Mouse (Mus musculus) Patski (cell line): ENCODE data around the gene Tut7. TPM values are rescaled to one million over a fixed set of nuclear protein-coding genes. Genes with fewer than 3 reads are reported as not detected.
"Not testable (repeated sequence)": the region's sequence is repeated elsewhere in the genome, so short reads cannot be mapped to it uniquely, and the experiment has no call there.

Experiments
- ATAC-seq: fragments of 100-300 bp; one replicate; pipeline ENCODE4 v1.8.0; 2021
- CTCF ChIA-PET: fragments of 350-600 bp; sonication (Branson Sonifier 250); formaldehyde crosslinking; loops from one replicate; lab custom pipeline; 2022; ENCODE audit warnings: inconsistent platforms; lab: Charles Lee
- POLR2A ChIA-PET: fragments of 350-600 bp; sonication (Branson Sonifier 250); formaldehyde crosslinking; loops from one replicate; lab custom pipeline; 2022; ENCODE audit warnings: antibody characterized with exemption, inconsistent platforms; lab: Charles Lee
- DNase-seq: peaks from one replicate; pipeline ENCODE4 v3.0.0-alpha.2; 2011; ENCODE audit warnings: low read depth, low spot score
- H3K27me3 ChIP-seq: fragments of 371-371 bp; one replicate; pipeline ENCODE4 v1.5.1; 2021
- CTCF ChIP-seq: fragments of 100-300 bp; IDR thresholded peaks from one replicate; pipeline ENCODE4 v1.5.1; 2021
- in situ Hi-C: fragments of 300-500 bp; cut with MboI; formaldehyde crosslinking; loops from 3 replicates; pipeline ENCODE4 v1.11.1; 2018; ENCODE audit warnings: low pct_unique_long_range_greater_than_20kb, mixed read lengths
- polyA plus RNA-seq: library from polyadenylated mRNA; unstranded; gene quantifications from one replicate; pipeline ENCODE4 v1.2.3, GENCODE M21; 2021

Tut7 gene
- polyA plus RNA-seq, 1 experiment from 2014 or later: 59.7 TPM

- H3K27me3 ChIP-seq: no peaks in the 10 kb centered on the region
- ChIA-PET POLR2A (no interaction called here), CTCF (interaction anchor here (1.6 kb wide), 1 partner anchor 12 kb away, joined by 5 read pairs; no protein-coding TSS in a partner anchor)
- no peak for ATAC-seq
- in situ Hi-C loops: no loop called here
- no peak for TF ChIP-seq CTCF
- no peak for DNase-seq
Observed at GRCm38 (mm10) chr13:59741697-59742096, 81.2 kb downstream of the Tut7 start.

GRCm38 (mm10) chr13:59741096-59741495 lies 81.9 kb downstream of the Tut7 start:
- in situ Hi-C loops: no loop called here
- ChIA-PET CTCF (interaction anchor here (1.2 to 1.6 kb wide), 2 partner anchors 9 to 12 kb away, joined by 5 read pairs; partner anchors contain the start of gene Spata31d1d), POLR2A (no interaction called here)
- no peak for TF ChIP-seq CTCF
- ATAC-seq (no peak), DNase-seq (no peak)
- H3K27me3 ChIP-seq: no peaks in the 10 kb centered on the region

GRCm38 (mm10) chr13:59739397-59739796 lies 83.5 kb downstream of the Tut7 start:
- H3K27me3 ChIP-seq: no peaks in the 10 kb centered on the region
- ATAC-seq (no peak), DNase-seq (no peak)
- TF ChIP-seq CTCF: no peak
- POLR2A ChIA-PET: no interaction called here
- in situ Hi-C loops: no loop called here
- CTCF ChIA-PET: interaction anchor here (1.3 kb wide), 1 partner anchor 10 kb away, joined by 4 read pairs; no protein-coding TSS in a partner anchor

DNA sequence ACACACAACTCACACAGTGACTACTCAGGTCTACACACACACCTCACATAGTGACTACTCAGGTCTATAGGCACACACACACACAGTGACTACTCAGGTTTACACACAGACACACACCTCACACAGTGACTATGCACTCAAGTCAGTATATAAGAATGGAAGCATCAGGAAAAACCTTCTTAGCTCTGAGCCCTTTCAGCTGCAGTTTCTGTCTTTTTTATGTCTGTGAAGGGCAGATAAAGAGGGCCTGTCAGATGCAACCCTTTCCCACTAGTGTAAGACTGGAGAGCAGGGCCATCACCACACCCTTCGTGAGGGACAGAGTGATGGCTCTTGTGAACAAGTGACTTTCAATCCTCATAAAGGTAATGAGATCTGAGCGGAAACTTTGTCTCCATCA lies 84.5 kb downstream of the Tut7 start:
- ChIA-PET CTCF (no interaction called here), POLR2A (no interaction called here)
- in situ Hi-C loops: no loop called here
- H3K27me3 ChIP-seq: no peaks in the 10 kb centered on the region
- ATAC-seq: no peak
- no peak for TF ChIP-seq CTCF
- DNase-seq: no peak

DNA sequence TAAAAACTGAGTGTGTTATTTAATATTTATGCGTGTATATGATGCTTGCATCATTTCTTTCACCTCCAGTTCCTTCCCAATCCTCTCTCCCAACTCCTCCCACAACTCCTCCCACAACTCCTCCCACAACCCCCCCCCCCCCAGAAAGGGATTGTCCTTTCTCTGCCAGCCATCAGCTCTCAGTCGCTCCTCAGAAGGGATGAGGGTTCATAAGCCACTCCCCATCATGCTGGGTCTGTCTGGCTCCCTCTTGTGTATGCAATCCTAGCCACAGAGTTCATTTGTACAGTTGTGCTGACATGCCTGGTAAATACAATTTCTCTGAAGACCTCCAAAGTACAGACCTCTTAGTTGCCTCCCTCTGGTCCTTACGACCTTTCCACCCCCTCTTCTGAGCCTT lies 87.8 kb downstream of the Tut7 start:
- DNase-seq: no peak
- ChIA-PET CTCF (no interaction called here), POLR2A (no interaction called here)
- in situ Hi-C loops: no loop called here
- ATAC-seq: no peak
- no peaks in the 10 kb centered on the region for H3K27me3 ChIP-seq
- no peak for TF ChIP-seq CTCF

DNA sequence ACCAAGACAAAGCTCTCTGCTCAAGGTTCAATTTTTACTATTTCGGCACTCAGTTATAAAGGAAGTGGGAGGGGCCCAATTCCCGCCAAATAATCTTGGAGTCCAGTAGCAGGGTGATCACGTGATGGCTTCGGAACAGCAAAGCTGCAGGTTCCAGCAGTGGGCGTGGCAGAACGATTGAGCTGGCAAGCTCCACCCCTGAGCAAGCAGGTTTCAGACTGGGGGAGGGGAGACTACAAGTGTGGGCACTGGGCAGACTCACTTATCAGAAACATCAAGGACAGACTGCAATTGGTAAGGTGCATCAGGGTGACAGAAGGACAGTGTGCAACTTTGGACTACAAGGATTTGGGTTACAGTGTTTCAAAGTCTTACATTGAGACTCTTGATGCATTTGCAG lies 88.6 kb downstream of the Tut7 start:
- in situ Hi-C loops, DNase-seq, POLR2A ChIA-PET, H3K27me3 ChIP-seq, ATAC-seq: not testable (repeated sequence)
- CTCF ChIA-PET: interaction anchor here (1.1 kb wide), 1 partner anchor 10 kb away, joined by 6 read pairs; no protein-coding TSS in a partner anchor

- ChIA-PET CTCF (interaction anchor here (0.9 to 1.1 kb wide), 2 partner anchors 10 to 30 kb away, joined by 3 to 6 read pairs; no protein-coding TSS in a partner anchor), POLR2A (no interaction called here)
- TF ChIP-seq CTCF: no peak
- ATAC-seq (no peak), DNase-seq (no peak)
- in situ Hi-C loops: no loop called here
- H3K27me3 ChIP-seq: no peaks in the 10 kb centered on the region
Observed at GRCm38 (mm10) chr13:59733936-59734335, 89.0 kb downstream of the Tut7 start.

GRCm38 (mm10) chr13:59731652-59732051 lies 91.3 kb downstream of the Tut7 start, which contains the start of gene Spata31d1d:
TSS of gene Spata31d1d (minus strand) at chr13:59731752.
- no peak for TF ChIP-seq CTCF
- POLR2A ChIA-PET: no interaction called here
- CTCF ChIA-PET: interaction anchor here (1.0 to 1.1 kb wide), 2 partner anchors 9 to 97 kb away, joined by 3 to 5 read pairs; no protein-coding TSS in a partner anchor
- no peaks in the 10 kb centered on the region for H3K27me3 ChIP-seq
- in situ Hi-C loops: no loop called here
- DNase-seq (no peak), ATAC-seq (no peak)

DNA sequence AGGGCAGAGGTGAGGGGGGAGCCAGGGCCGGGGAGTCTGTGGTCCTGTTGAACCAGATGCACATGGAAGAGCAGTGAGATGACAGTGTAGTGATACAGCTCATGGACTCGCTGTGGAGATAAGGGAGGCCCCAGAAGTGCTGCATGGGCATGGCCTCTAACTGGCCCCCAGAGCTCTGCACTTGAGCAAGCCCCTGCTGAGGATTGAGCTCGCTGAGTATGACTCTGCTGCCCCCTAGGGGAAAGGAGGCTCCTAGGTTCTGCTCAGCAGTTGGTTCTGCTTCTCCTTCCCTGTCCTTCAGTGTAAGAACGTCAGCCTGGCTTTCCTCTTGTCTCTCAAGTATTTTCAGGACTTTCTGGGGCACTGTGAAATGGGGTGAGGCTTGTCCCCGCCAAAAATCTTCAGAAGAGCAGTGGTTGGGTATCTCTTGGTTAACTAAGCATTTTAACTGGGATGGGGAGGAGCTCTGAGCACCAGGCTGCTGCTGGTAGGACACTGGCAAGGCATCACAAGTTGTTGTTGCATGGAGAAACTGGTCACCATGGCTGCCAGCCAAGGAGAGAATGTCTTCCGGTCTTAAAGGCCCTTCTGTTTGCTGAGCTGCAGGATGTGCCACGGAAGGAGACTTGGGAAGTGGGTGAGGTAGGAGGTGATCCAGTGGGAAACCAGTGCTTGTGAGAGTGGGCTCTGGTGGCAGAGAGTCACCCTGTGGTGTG lies 94.4 kb downstream of the Tut7 start:
- CTCF ChIA-PET: interaction anchor here (0.7 to 2.1 kb wide), 32 partner anchors 9 to 251 kb away, joined by 3 to 14 read pairs (median 4); partner anchors contain the start of genes 1700014D04Rik, Golm1 and Spata31d1b
- ATAC-seq: peak; percentile 90
- peak; percentile 33 for DNase-seq
- POLR2A ChIA-PET: interaction anchor here (0.6 to 1.0 kb wide), 3 partner anchors 29 to 1340 kb away, joined by 3 read pairs; no protein-coding TSS in a partner anchor
- no peaks in the 10 kb centered on the region for H3K27me3 ChIP-seq
- TF ChIP-seq CTCF: no peak
- in situ Hi-C loops: loop anchor here (5.0 to 10.0 kb wide), 2 partner anchors 211 to 1094 kb away; no protein-coding TSS in a partner anchor

DNA sequence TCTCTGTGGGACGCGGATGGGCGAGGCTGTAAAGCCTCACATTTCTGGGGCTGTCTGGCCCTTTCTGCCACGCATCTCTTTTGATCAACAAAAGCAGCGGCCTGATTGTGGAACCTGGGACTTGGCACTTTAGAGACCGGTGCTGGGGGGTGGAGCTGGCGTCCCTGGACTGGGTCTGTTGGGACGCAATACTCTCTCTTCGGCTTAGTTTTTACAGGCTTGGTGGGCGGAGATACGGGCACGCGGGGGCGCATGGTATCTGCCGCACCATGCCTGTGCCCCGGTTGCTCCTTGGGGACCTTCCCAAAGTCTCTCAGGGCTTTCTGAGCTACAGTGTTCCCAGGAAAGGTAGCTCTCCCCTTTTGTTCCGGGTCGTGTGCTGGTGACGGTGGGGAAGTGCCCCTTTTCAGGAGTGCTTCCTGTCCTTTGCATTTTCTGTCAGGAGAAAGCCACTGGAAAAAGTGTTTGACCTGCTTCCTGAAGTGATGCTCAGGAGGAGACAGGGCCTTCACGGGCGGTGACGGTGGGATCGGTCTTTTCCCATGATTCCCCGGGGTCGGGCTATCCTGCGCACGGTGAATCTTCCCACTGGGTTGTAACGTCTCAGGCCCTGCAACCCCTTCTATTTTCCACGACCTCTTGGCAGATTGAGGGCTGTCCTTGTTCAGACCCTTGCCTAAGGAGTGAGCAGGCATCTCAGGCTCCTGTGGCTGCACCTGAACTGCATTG lies 96.6 kb downstream of the Tut7 start:
- ATAC-seq (no peak), DNase-seq (no peak)
- in situ Hi-C loops: loop anchor here (5.0 to 10.0 kb wide), 2 partner anchors 209 to 1092 kb away; no protein-coding TSS in a partner anchor
- ChIA-PET POLR2A (interaction anchor here (1.2 kb wide), 1 partner anchor 42 kb away, joined by 3 read pairs; no protein-coding TSS in a partner anchor), CTCF (no interaction called here)
- H3K27me3 ChIP-seq: no peaks in the 10 kb centered on the region
- TF ChIP-seq CTCF: no peak

DNA sequence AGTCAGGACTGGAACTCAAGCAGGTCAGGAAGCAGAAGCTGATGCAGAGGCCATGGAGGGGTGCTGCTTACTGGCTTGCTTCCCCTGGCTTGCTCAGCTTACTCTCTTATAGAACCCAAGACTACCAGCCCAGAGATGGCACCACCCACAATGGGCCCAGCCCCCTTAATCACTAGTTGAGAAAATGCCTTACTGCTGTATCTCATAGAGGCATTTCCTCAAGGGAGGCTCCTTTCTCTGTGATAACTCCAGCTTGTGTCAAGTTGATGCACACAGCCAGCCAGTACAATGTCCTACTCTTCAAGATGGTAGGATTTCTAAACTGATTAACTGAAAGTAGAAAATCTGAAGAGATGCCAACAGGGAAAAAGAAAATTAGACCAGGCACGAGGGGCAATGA lies 100.9 kb downstream of the Tut7 start:
- ATAC-seq, POLR2A ChIA-PET, DNase-seq: not testable (repeated sequence)

More for the DNA sequence above, 100.9 kb downstream of the Tut7 start:
- CTCF ChIA-PET, H3K27me3 ChIP-seq: not testable (repeated sequence)
- in situ Hi-C loops: loop anchor here (10.0 kb wide), 1 partner anchor 1087 kb away; no protein-coding TSS in a partner anchor
